Mouse (Mus musculus) heart, postnatal 10 days (tissue): ENCODE measurements around the gene Gm5072. TPM values are rescaled to one million over a fixed set of nuclear protein-coding genes. Genes with fewer than 3 reads are reported as not detected.
"Not testable (repeated sequence)": the region's sequence is repeated elsewhere in the genome, so short reads cannot be mapped to it uniquely, and the experiment has no call there.

Source experiments
- DNase-seq, 2 experiments: peaks; one replicate each; pipeline ENCODE4 v3.0.0; 2021
- intact Hi-C: fragments of 180-260 bp; cut with DNase I; formaldehyde crosslinking; loops from one replicate; pipeline ENCODE4 v1.15.1; 2025
- total RNA-seq, 2 experiments: library from RNA; stranded (reverse); gene quantifications; 2 replicates each; pipeline ENCODE4 v1.2.3; 2021

Gm5072 gene
- not detected for total RNA-seq

GRCm38 (mm10) chrX:91392200-91392599 is at the start of gene Gm5072:
Gene Gm5072, plus strand, starts transcription at chrX:91392500.
- DNase-seq, intact Hi-C loops: not testable (repeated sequence)

Other genes starting within 250 kb of the Gm5072 start
- gene Mageb2, start 60.8 kb upstream of the Gm5072 start, total RNA-seq, result not detected
- gene Gm8914, start 87.6 kb downstream of the Gm5072 start, total RNA-seq, result not detected
- gene 1700084M14Rik, start 183.4 kb downstream of the Gm5072 start, total RNA-seq, result not detected
- not detected for gene Gm14781, start 239.7 kb downstream of the Gm5072 start, total RNA-seq